Mouse (Mus musculus) heart, adult 2 months (tissue): ENCODE results near the gene Ramp2.

ENCODE experiments used
- CTCF ChIP-seq: fragments of 200-600 bp; IDR thresholded peaks from 2 replicates; pipeline ENCODE4 v1.8.1; 2022; ENCODE audit warnings: antibody characterized with exemption, mild to moderate bottlenecking, moderate library complexity
- POLR2A ChIP-seq: fragments of 200-500 bp; IDR thresholded peaks from 2 replicates; pipeline ENCODE4 v1.6.1; 2011; ENCODE audit warnings: mild to moderate bottlenecking, low read depth, low read length, control low read depth; ENCODE audit not compliant: insufficient read depth

GRCm38 (mm10) chr11:101252941-101253340 is 7.1 kb downstream of the Ramp2 start:
- TF ChIP-seq CTCF = no peak
- no peak for TF ChIP-seq POLR2A
